Mouse (Mus musculus) thymus, adult 18-20 months (tissue): ENCODE data around the gene Aqp1.
A peak's percentile ranks its signal among the peaks of the same experiment; 100 is the strongest.

Experiments
- DNase-seq, 2 experiments: peaks; one replicate each; pipeline ENCODE4 v3.0.0; 2022; ENCODE audit warnings: mixed read lengths in 2 of 2

Gene Aqp1

GRCm38 (mm10) chr6:55357636-55358031, 21.4 kb downstream of the Aqp1 start:
- peak in 1 of 2 experiments; percentile 2 for DNase-seq

- DNase-seq, result peak in 1 of 2 experiments; percentile 2
Measured at GRCm38 (mm10) chr6:55358731-55359143, 22.5 kb downstream of the Aqp1 start.

DNA sequence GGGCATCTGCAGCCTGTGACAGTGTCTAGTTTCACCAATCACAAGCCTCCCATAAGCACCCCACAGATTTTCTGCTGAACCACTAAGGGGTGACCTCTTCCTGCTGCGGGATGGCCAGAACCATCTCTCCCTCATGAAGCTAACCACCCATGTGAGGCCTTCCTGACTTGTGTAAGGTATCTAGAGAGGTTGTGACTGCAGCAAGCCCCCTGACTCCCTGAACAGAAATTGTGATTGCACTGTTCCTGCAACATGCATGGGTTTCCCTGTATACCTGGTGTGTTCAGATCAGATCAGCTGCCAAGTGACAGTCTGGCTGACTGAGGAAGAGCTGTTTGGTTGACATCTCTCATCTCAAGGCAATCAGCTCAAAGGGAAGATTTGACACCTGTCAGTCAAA, 26.4 kb downstream of the Aqp1 start:
- DNase-seq, result no peak

DNA sequence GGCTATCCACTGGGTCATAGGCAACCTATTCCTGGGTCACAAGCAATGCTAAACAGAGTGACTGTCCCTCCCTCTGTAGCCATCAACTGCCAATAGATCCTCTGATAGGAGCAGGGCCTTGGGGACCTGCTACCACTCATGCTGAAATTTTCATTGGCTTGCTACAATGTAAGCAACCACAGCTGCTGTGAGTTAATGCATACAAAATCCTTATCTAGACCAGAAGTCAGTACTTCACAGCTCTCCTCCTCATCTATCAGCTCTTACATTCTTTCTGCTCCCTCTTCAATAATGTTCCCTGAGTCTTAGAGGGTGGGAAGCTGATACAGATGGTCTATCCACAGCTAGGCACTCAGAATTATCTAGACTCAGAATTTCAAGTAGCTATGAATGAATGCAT, 30.9 kb downstream of the Aqp1 start:
- no peak for DNase-seq

DNA sequence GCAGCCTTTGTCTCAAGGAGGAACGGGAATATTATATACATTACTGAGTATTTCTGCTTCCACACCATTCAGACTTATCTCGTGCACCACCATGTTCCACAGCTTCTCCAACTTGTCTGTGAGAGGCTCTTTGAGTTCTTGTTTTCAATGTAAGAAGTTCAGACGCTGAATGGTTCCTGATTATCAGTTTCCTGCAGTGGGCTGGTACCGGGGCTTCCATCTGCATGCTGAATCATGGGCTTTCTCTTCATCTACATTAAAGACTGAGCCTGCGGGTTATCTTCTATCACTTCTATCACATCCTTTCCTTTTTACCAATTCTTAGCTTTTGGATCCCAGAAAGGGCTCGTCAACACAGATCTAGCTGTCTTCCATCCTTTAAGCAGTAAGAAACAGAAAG, 34.6 kb downstream of the Aqp1 start:
- DNase-seq, result no peak

DNA sequence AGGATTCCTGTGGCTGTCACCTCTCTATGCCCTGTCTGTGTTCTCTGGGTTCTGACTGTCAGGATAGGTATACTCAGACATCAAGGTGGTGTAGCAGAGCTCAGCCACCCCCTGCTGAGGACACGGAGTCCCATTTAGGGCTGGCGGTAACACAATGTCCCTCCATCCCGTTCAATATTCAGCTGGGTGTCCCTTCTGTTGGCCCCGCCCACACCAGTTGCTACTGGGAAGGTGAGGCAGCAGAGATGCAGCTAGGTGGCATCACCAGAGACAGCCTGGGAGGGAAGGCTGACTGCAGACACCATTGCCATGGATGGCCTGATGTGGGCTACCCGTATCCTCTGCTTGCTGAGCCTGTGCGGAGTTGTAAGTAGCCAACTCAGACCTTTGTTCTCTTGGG, 39.8 kb downstream of the Aqp1 start, which contains the start of gene Ghrhr:
Ghrhr (plus strand) TSS at position 220 of the 400 bp plus-strand sequence.
- no peak for DNase-seq

DNA sequence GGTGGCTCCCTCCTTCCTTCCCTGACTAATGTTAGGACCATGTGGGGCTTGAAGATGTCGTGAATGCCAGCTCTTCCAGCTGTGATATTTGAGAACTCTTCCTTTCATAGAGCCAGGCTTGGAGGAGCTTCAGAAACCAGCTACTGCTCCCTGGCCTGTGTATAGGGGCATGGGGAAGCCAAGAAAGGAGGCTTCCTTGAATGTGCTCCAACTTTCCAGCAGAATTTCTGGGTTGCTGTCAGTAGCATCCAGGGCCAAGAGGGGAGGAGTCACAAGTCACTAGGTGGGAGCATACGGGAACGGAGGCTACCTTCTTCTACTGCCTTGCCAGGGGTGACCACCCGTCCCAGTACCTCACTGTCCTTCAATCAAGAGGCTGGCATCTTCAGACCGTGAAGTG, 40.3 kb downstream of the Aqp1 start:
- no peak for DNase-seq

GRCm38 (mm10) chr6:55377461-55377860, 41.2 kb downstream of the Aqp1 start:
- no peak for DNase-seq

DNA sequence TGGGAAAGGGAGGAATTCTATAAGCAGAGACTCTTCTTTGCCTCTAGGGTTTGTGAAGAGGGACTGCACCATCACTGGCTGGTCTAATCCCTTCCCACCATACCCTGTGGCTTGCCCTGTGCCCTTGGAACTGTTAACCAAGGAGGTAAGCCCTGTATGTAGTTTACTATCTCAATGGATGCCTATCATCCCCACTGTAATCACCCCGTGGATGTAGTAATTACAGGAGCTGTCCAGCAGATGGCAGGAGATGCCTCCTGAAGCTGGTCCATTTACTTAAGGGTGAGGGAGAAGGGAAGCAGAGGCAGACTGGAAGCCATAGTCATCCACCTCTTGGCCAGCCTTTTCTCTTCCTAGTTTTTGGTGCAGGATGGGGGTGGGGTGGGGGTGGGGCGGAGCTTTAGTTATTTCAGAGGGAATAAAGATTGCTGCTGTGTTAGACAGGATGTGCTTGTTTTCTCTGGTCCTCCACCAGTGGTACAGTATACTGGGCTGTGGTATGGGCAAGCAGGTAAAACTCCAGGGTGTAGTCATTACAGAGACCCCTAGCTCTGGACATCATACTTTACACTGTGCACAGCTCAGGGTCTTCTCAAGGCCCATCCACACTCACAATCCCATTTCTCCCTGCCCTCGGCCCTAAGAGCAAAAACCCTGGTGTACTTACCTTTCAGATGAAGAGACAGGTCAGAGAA, 43.6 kb downstream of the Aqp1 start:
- no peak for DNase-seq

DNA sequence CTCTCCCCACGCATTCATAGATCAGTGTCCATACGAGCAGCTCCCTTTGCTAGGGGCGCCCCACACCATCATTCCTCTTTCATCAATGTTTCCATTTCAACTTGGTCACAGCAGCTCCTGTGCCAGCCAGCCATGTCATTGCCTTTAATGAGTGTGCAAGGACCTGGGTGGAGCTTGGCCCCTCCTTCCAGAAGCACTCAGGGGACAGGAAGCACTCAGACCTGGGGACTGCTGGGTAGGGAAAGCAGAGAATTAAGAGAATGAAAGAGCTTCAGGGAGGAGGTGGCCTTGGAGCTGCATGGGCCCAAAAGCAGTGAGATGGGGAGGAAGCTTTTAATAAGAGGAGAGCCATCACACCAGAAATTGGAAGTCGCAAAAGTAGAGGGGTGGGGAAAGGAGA, 45.7 kb downstream of the Aqp1 start:
- no peak for DNase-seq

DNA sequence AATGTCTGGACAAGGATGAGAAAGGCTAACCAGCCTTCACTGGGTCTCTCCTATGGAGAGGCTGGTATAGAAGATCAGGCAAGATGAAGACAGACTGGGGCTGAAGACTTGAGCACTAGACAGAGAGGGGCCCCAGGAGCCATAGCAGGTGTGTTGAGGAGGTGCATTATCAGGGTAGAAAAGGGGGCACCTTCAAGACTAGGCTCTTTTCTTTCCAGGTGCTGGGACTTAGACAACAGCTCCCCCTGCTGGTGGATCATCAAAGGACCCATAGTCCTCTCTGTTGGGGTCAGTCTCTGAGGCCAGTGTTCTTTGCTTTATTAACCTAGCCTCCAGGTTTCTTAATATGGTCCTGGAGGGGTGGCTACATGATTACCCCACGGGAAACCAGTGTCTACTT, 47.7 kb downstream of the Aqp1 start:
- no peak for DNase-seq

- no peak for DNase-seq
Measured at GRCm38 (mm10) chr6:55384356-55384951, 48.2 kb downstream of the Aqp1 start.

- no peak for DNase-seq
Measured at GRCm38 (mm10) chr6:55388546-55389169, 52.4 kb downstream of the Aqp1 start.

DNA sequence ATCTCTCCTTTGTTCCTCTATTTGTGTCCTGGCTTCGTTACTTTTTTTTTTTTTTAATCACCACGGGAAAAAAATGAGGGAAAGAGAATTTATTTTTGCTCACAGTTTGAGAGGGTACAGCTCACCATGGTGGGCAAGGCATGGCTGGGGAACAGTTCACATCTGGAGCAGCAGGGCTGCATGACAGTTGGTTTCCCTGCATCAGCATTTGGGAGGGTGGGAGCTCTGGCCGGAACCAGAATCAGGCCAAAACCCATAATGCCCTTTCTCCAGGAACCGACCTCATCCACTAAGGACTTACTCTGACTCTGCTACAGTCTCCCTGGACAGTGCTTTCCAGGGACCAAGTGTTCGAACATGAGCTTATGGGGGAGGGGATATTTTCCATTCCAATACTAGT, 53.1 kb downstream of the Aqp1 start:
- DNase-seq, result no peak

DNA sequence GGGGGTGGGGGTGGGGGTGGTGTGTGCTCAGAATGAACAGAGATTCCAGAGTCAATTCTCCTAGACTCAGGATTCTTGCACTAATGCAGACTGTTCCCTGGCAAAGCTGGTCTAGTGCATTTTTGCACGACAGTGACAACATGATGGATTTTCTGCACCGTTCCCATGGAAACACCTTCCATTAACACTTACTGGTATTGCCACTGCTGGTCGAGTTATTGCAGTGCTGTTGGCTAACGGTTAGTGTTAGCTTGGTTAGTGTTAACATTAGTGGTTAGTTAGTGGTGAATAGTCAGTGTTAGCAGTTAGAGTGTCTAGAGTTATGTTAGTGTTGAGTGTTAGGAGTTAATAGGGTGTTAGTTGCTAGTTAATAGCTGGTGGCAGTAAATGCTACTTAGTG, 55.6 kb downstream of the Aqp1 start:
- DNase-seq, result no peak

DNA sequence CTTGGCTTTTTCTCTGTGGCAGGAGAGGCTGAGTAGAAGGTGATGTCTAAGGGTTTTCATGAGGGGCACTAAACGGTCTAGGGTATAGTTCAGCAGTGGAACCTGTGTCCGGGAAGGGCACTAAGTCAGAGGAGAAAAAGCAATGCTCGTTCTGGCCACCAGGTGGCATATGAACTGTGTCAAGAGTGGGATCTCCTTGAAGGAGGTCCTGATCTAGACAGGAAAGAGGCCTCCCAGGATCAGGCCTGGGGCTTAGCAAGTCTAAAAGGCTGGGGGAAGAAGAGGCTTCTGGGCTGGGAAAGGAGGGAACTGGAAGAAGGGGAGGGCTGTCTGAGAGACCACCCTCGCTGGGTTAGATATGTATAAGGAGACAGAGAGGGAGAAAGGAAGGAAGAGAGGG, 56.2 kb downstream of the Aqp1 start:
- DNase-seq, result no peak

DNA sequence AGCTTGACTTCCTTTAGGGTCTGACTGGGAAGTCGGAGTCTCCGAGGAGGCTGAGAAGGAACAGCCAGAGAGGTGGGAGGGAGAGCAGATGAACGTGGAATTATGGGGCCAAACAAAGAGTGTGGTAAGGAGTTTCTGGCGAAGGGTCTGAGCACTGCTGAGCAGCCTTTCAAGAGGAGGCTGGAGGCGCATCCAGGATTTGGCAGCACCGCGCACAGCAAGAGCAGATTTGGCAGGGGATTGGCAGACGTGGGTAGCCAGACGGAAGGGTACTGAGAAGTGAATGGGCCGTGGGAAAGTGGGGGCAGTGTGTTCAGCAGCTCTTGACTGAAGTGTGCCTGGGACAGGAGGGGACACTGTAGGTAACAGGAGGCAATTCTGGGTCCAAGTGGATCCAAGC, 58.6 kb downstream of the Aqp1 start:
- no peak for DNase-seq

- DNase-seq, result no peak
Measured at GRCm38 (mm10) chr6:55396176-55396575, 59.9 kb downstream of the Aqp1 start.

DNA sequence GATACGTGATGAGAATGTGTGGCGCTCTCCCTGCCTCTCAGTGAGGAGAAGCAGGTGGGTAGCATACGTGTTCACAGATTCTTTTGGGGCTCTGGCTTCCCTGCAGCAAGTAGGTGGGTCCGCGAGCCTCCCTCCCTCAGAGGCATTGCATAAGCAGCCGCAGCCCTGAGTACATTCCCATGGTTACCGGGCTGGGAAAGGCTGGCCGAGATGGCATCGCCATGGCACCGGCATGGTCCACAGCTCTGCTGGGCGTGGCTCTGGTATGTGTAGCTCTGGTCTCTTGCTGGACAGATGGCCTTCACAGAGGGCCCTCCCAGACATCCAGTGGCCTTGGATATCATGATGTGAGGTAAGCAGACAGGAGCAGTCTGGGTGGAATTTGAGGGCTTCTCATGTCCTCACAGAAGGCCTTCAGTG, 60.4 kb downstream of the Aqp1 start:
- DNase-seq, result no peak
